Mouse (Mus musculus) limb, embryonic 10.5 days (tissue): ENCODE measurements around the gene Gm853. TPM values are rescaled to one million over a fixed set of nuclear protein-coding genes. Genes with fewer than 3 reads are reported as not detected.

Experiments
- DNase-seq: peaks from one replicate; pipeline ENCODE4 v3.0.0-alpha.2; 2017; ENCODE audit warnings: low spot score
- H3K27ac ChIP-seq: fragments of 300-500 bp; sonication (generic); 2 replicates; pipeline ENCODE4 v1.5.1; 2016; ENCODE audit warnings: mild to moderate bottlenecking
- H3K27me3 ChIP-seq: fragments of 300-500 bp; sonication (generic); 2 replicates; pipeline ENCODE4 v1.6.1; 2016; ENCODE audit warnings: low read depth, mild to moderate bottlenecking; ENCODE audit not compliant: poor library complexity, severe bottlenecking
- H3K36me3 ChIP-seq: fragments of 300-500 bp; sonication (generic); 2 replicates; pipeline ENCODE4 v1.6.1; 2016; ENCODE audit warnings: mild to moderate bottlenecking, moderate library complexity
- H3K4me1 ChIP-seq: fragments of 300-500 bp; sonication (generic); 2 replicates; pipeline ENCODE4 v1.6.1; 2016
- H3K4me3 ChIP-seq: fragments of 300-500 bp; sonication (generic); 2 replicates; pipeline ENCODE4 v1.5.1; 2016; ENCODE audit warnings: mild to moderate bottlenecking, moderate library complexity
- H3K9me3 ChIP-seq: fragments of 300-500 bp; sonication (generic); replicated peaks from 2 replicates; pipeline ENCODE4 v1.6.1; 2016; ENCODE audit warnings: mild to moderate bottlenecking
- WGBS: fragments of 180-500 bp; shearing (Covaris S2); methylation state at CpG from one replicate; pipeline ENCODE4 v1.1.7; 2016; 5-methylcytosine and 5-hydroxymethylcytosine counted together
- polyA plus RNA-seq: library from polyadenylated mRNA; unstranded; fragments of >200 nt; fragmentation: Nextera tagmentation; extraction: Ambion mirVana; gene quantifications from 2 replicates; pipeline ENCODE4 v1.2.1, GENCODE M21; 2016

Gm853 gene
- polyA plus RNA-seq: not detected in 2 replicates

DNA sequence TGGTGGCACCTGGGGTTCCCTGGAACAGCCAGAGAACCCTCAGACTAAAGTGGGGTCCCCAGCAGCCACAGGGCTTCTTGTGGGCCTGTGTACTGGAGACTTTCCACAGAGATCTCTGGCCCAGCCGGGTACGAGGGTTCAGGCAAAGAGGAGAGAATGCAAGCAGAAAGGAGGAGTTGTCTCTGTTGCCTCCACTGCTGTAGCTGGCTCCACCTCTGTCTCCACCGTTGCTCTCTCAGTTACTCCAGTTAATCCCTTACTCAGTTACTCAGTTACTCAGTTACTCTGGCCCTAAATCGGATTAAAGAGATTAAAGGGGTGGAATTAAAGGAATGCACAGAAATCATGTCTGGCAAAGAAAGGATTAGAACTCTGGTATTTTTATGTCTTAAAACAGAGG, at the start of gene Gm853:
Gene Gm853 (minus strand): TSS at position 223 of the 400 bp plus-strand sequence.
- WGBS: 73% methylated on average over 4 of the region's 4 CpGs

DNA sequence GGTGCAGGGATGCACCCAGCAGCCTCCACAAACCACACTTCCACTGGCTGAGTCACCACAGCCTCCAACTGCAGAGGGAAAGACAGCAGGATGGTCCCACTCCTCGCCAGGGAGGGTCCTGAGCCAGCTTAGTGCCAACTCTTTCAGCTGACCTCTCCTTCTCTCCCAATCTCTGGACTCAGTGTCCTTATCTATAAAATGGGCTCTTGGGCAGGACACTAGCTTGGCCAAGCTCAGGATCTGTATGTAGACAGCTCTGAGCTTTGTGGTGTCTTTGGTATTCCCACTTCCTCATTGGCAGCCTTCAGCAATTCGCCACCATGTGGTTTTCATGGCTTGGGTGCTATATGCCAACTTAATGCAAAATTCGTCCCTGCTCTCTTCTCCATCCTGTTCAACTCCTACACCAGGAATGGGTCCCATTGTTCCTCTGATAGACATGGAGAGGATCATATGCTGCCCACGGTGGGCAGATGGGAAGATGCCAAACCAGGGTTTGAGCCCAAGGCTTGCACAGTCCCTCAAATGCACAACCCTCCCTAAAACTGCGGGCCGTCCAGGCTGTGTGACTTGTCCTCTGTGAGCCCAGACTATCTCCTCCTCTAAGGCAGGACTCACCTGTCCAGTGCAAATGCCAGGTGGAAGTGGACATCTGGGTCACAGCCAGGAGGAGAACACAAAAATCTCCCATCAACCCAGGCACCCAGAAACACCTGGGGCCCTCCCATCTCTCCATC, 48.6 kb upstream of the Gm853 start:
- H3K27me3 ChIP-seq: peaks cover 53% of the 10 kb centered on the region
- no peak for DNase-seq
- no peaks in the 10 kb centered on the region for H3K36me3 ChIP-seq
- 83% methylated on average over 6 of the region's 6 CpGs for WGBS
- H3K9me3 ChIP-seq: no peaks in the 10 kb centered on the region
- peaks cover 41% of the 10 kb centered on the region for H3K4me1 ChIP-seq
- no peak overlapping the region for H3K27ac ChIP-seq
- no peak overlapping the region for H3K4me3 ChIP-seq

More for the DNA sequence above, at the start of gene Gm853:
- DNase-seq: no peak
- no peaks in the 10 kb centered on the region for H3K36me3 ChIP-seq
- H3K27ac ChIP-seq: no peak within 1 kb of the TSS
- no peaks in the 10 kb centered on the region for H3K9me3 ChIP-seq
- H3K4me3 ChIP-seq: no peak within 1 kb of the TSS
- no peaks in the 10 kb centered on the region for H3K4me1 ChIP-seq
- H3K27me3 ChIP-seq: 0 out of 2 replicates have a peak, but pooled peaks cover 4% of the 10 kb centered on the region

DNA sequence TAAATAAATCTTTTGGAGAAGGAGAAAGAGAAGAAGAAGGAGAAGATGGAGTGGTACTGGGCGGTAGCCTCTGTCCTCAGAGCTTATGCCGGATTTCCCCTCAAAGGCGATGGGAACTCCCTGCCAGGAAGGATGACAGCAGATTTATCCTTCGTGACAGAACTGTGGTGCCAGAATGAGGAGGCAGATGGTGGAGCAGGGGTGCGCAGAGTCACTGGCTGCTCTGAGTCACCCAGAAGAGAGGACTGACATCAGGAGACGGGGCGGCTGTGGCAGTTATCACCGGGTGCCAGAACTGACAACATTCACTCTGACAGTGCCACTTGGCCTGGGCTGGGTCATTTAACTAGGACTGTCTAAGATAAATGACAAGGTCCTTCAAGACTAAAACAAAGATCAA, 47.9 kb upstream of the Gm853 start:
- Histone ChIP-seq H3K27me3 (peaks cover 49% of the 10 kb centered on the region), H3K4me3 (no peak overlapping the region), H3K4me1 (peaks cover 38% of the 10 kb centered on the region), H3K36me3 (no peaks in the 10 kb centered on the region), H3K9me3 (no peaks in the 10 kb centered on the region), H3K27ac (no peak overlapping the region)
- no peak for DNase-seq
- 87% methylated on average over 8 of the region's 8 CpGs for WGBS

DNA sequence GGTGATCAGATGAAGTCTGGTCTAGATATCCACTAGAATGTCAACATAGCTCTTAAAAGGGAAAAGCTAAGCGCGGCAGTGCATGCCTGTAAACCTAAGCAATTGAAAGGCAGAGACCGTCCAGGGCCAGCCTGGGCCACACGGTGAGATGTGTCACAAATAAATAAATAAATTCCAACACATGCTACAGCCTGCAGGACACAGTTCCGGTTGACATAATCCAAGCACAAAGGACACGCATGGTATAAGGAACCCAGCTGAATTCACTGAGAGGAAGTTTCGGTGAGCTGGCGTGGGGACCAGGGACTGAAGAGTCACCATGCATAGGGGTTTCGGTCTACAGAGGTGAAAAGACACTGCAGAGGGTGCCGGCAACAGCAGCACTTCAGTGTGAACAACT, 46.5 kb upstream of the Gm853 start:
- Histone ChIP-seq H3K4me3 (no peak overlapping the region), H3K4me1 (peaks cover 38% of the 10 kb centered on the region), H3K27ac (no peak overlapping the region), H3K9me3 (no peaks in the 10 kb centered on the region), H3K36me3 (no peaks in the 10 kb centered on the region; the same call in 1 of the 2 replicates), H3K27me3 (peaks cover 49% of the 10 kb centered on the region)
- WGBS: 88% methylated on average over 10 of the region's 10 CpGs
- DNase-seq: no peak

DNA sequence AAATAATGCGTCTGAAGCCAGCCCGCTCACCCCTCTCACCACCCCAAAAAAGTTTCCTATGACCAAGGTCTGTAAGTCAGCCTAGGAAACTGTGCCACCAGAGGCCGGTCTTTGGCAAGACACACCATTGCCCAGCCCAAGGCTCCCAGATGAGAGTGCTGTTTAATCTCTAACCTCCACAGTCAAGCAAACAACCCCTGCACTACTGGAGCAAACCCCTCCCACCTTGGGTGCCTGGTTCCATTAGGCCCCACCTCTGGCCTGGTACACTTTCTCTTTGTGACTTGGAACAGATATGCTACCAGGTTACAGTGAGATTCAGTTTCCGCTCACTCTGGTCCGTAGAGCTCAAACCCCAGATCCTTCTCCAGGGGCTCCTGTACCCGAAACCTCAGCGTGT, 44.9 kb upstream of the Gm853 start:
- H3K9me3 ChIP-seq: no peaks in the 10 kb centered on the region
- H3K4me1 ChIP-seq: peaks cover 33% of the 10 kb centered on the region
- WGBS: 84% methylated on average over 7 of the region's 7 CpGs
- H3K27me3 ChIP-seq: peaks cover 42% of the 10 kb centered on the region
- H3K36me3 ChIP-seq: peaks cover 12% of the 10 kb centered on the region; the same call in 1 of the 2 replicates
- no peak overlapping the region for H3K27ac ChIP-seq
- DNase-seq: no peak
- H3K4me3 ChIP-seq: no peak overlapping the region

DNA sequence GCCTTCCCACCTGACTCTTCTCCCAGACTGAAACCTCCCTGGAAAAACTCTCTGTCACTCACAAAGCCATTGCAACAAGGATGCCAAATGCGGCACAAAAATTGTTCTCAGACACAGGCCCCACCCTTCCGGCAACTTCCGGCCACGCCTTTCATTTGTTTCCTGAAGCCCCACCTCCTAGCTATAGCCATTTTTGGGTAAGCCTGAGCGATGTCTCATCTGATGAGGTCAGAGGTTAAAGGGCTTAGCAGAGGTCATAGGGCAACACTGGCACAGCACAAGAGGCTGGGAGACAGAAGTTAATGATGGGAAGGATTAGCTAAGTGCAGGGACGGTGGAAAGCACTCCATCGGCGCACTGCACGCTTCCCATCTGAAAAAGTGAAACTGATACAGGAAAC, 44.4 kb upstream of the Gm853 start:
- Histone ChIP-seq H3K27ac (no peak overlapping the region), H3K9me3 (no peaks in the 10 kb centered on the region), H3K4me3 (no peak overlapping the region), H3K36me3 (peaks cover 17% of the 10 kb centered on the region; the same call in 1 of the 2 replicates), H3K4me1 (peaks cover 33% of the 10 kb centered on the region), H3K27me3 (peaks cover 37% of the 10 kb centered on the region)
- 62% methylated on average over 9 of the region's 9 CpGs for WGBS
- no peak for DNase-seq

DNA sequence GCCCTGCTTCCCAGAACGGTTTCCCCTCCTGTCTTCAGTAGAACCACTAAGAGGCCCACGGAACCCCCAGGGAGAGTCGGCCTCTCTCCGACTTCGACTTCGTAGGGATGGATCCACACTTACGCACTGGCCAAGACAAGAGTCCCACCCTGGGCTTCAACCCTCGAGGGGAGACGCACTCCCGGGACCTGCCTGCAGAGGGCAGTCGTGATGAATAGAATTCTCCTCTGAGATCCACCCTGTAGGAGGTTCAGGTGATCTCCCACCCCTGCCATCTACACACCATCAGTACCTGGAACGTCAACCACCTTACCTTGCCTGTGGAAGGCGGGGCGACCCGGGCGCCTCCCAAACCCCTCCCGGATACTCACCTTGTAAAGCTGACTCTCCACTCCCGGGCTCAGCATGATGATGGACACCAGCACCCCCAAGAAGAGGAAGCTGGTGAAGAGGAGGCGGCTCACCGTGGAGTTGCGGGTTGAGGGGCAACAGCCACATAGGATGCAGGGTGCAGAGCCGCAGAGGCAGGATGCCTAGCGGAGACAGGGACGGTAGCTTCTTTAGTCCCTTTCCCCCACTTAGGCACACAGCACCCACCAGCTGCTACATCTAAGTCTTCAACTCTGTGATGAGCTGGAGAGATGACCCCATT, 42.6 kb upstream of the Gm853 start:
- Histone ChIP-seq H3K4me3 (0 out of 2 replicates have a peak overlapping the region, but pooled peaks have one; percentile 3), H3K4me1 (peaks cover 33% of the 10 kb centered on the region), H3K9me3 (no peaks in the 10 kb centered on the region), H3K27me3 (peaks cover 26% of the 10 kb centered on the region), H3K36me3 (peaks cover 18% of the 10 kb centered on the region; the same call in 1 of the 2 replicates), H3K27ac (no peak overlapping the region)
- 22% methylated on average over 24 of the region's 24 CpGs for WGBS
- DNase-seq: peak; percentile 79

DNA sequence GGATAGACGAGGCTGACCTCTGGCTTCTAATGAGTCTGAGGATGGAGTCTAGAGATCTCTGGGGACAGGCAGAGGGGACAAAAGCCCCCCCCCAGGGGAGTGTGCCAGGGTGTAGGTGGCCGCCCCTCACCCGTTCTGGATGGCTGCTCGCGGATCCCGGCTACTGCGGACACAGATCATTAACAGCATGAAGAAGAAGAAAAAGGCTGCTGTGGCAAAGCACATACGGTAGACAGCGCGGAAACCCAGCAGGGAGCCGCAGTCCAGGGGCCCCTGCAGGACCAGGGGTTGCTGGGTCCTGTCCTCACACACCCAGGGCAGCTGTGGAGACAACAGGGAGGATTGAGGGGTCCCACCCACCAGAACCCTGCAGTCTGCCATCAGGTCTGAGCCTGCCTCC, 41.9 kb upstream of the Gm853 start:
- peaks cover 33% of the 10 kb centered on the region for H3K4me1 ChIP-seq
- H3K36me3 ChIP-seq: peaks cover 21% of the 10 kb centered on the region; the same call in 1 of the 2 replicates
- DNase-seq: no peak
- H3K4me3 ChIP-seq: no peak overlapping the region
- no peaks in the 10 kb centered on the region for H3K9me3 ChIP-seq
- H3K27ac ChIP-seq: no peak overlapping the region
- peaks cover 26% of the 10 kb centered on the region for H3K27me3 ChIP-seq
- WGBS: 32% methylated on average over 11 of the region's 11 CpGs

DNA sequence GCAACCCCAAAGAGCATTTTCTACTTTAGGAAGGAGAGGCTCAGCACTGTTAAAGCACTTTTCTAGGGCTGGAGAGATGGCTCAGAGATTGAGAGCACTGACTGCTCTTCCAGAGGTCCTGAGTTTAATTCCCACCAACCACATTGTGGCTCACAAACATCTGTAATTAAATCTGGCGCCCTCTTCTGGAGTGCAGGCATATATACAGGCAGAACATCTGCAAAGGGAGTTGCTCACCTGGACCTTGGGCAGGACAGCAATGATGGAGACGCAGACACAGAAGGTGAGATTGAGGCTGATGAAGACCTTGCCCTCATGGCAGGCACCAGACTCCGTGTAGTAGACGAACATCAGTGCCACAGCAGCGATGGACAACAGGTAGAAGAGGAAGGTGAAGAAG, 38.2 kb upstream of the Gm853 start:
- peaks cover 26% of the 10 kb centered on the region for H3K27me3 ChIP-seq
- no peak overlapping the region for H3K4me3 ChIP-seq
- 28% methylated on average over 5 of the region's 5 CpGs for WGBS
- no peak overlapping the region for H3K27ac ChIP-seq
- no peak for DNase-seq
- peaks cover 17% of the 10 kb centered on the region for H3K4me1 ChIP-seq
- peaks cover 42% of the 10 kb centered on the region; the same call in 1 of the 2 replicates for H3K36me3 ChIP-seq
- H3K9me3 ChIP-seq: no peaks in the 10 kb centered on the region

DNA sequence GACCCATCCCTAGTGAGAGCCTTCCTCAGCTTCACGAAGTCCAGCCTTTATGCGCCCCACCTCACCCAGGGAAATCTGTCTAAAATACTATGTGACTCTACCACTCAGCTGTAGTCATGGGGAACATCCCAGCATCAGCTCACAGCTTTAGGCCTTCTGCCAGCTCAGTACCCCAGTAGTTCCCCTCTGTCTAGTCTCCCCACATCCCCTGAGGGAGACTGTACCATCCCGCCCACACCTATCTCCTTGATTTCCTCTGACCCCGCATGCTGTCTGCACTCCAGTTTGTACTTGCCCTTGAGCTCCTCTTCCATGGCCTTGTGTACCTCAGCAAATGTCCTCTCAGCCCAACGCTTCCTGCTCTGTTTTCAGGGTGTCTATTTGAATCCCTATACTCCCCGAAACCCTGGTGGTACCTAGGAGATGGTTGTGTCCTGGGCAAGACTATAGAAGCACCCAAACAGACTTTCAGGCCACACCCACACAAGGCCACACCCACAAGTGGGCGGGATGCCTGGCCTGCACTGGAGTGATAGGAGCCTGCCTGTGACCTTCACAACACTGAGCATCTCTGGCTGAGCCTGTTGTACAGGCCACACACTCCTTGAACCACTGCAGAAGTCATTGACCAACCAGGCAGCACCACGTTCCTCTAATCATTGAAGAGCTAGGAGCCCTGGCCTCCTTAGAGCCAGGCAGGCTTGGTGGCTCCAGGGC, 30.4 kb upstream of the Gm853 start:
- no peak overlapping the region for H3K4me3 ChIP-seq
- 61% methylated on average over 8 of the region's 8 CpGs for WGBS
- H3K36me3 ChIP-seq: peaks cover 40% of the 10 kb centered on the region; the same call in 1 of the 2 replicates
- no peak for DNase-seq
- peaks cover 15% of the 10 kb centered on the region for H3K4me1 ChIP-seq
- no peak overlapping the region for H3K27ac ChIP-seq
- H3K27me3 ChIP-seq: no peaks in the 10 kb centered on the region
- no peaks in the 10 kb centered on the region for H3K9me3 ChIP-seq

DNA sequence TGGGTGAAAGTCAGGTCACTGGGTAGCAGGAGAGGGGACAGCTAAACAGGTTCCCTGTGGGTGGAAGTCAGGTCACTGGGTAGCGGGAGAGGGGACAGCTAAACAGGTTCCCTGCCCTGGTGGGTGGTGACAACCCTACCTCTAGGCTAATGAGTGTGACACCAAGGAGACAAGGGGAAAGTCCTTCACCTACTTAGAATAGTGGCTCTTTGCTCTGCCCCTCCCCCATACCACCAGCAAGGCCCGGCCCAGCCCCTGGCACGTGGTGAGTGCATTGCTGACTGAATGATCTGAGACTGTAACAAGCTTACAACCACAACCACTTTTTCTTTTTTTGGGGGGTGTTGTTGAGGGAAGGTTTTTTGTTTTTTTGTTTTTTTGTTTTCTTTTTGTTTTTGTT, 29.6 kb upstream of the Gm853 start:
- H3K36me3 ChIP-seq: peaks cover 35% of the 10 kb centered on the region; the same call in 1 of the 2 replicates
- WGBS: 31% methylated on average over 3 of the region's 3 CpGs

DNA sequence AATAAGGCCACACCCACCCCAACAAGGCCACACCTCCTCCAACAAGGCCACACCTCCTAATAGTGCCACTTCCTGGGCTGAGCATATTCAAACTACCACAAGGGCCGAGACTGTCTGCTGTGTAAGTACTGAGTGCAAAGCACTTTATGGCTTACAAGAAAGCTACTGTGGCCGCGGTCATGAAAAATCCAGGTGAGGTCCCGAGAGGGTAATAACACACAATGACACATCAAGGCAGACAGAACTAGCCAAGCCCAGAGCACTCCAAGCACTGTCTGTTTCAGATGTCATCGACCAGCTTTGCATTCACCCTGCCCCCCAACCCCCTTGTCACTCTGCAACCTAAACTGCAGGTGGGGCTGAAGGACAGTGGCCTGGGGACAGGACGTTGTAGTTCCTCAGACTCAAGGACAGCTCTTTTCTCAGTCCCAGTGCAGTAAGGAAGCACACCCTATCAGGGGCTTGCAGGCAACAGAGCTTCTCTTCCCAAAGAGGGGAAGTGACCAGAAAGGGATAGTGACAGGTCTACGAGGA, 29.0 kb upstream of the Gm853 start:
- WGBS: 32% methylated on average over 7 of the region's 7 CpGs
- H3K36me3 ChIP-seq: peaks cover 30% of the 10 kb centered on the region; the same call in 1 of the 2 replicates

More for the DNA sequence above, 29.6 kb upstream of the Gm853 start:
- no peak overlapping the region for H3K4me3 ChIP-seq
- H3K27me3 ChIP-seq: no peaks in the 10 kb centered on the region
- DNase-seq: no peak
- H3K27ac ChIP-seq: no peak overlapping the region; the same call in 1 of the 2 replicates
- H3K4me1 ChIP-seq: peaks cover 15% of the 10 kb centered on the region
- H3K9me3 ChIP-seq: no peaks in the 10 kb centered on the region

More for the DNA sequence above, 29.0 kb upstream of the Gm853 start:
- no peaks in the 10 kb centered on the region for H3K27me3 ChIP-seq
- no peak overlapping the region; the same call in 1 of the 2 replicates for H3K27ac ChIP-seq
- DNase-seq: no peak
- no peaks in the 10 kb centered on the region for H3K9me3 ChIP-seq
- H3K4me3 ChIP-seq: no peak overlapping the region
- H3K4me1 ChIP-seq: peaks cover 15% of the 10 kb centered on the region
